Mouse (Mus musculus): ENCODE results near the gene Samd14.

Samd14 gene

GRCm38 (mm10) chr11:95069226-95069957, 59.7 kb downstream of the Samd14 start:
- no peak for ATAC-seq (ENCODE audit: insufficient number of reproducible peaks, low FRiP score, low TSS enrichment)

- no peak for ATAC-seq (ENCODE audit: insufficient number of reproducible peaks, low FRiP score, low TSS enrichment)
Measured at GRCm38 (mm10) chr11:95070140-95071107, 60.7 kb downstream of the Samd14 start.

- ATAC-seq (ENCODE audit: insufficient number of reproducible peaks, low FRiP score, low TSS enrichment) = no peak
Measured at GRCm38 (mm10) chr11:95071266-95071665, 61.6 kb downstream of the Samd14 start.

- no peak for ATAC-seq (ENCODE audit: insufficient number of reproducible peaks, low FRiP score, low TSS enrichment)
Measured at GRCm38 (mm10) chr11:95072136-95072535, 62.5 kb downstream of the Samd14 start.

- ATAC-seq (ENCODE audit: insufficient number of reproducible peaks, low FRiP score, low TSS enrichment) = 0 out of 2 replicates have a peak, but pooled peaks have one; percentile 49
Measured at GRCm38 (mm10) chr11:95072804-95073203, 63.1 kb downstream of the Samd14 start.

GRCm38 (mm10) chr11:95073835-95074234, 64.2 kb downstream of the Samd14 start:
- ATAC-seq (ENCODE audit: insufficient number of reproducible peaks, low FRiP score, low TSS enrichment) = no peak

GRCm38 (mm10) chr11:95074694-95075093, 65.0 kb downstream of the Samd14 start:
- no peak for ATAC-seq (ENCODE audit: insufficient number of reproducible peaks, low FRiP score, low TSS enrichment)

- no peak for ATAC-seq (ENCODE audit: insufficient number of reproducible peaks, low FRiP score, low TSS enrichment)
Measured at GRCm38 (mm10) chr11:95075197-95076040, 65.7 kb downstream of the Samd14 start.

Measured in cerebellum, adult (tissue).